Mouse (Mus musculus): ENCODE measurements at regions not wholly inside any gene's neighbourhood (a gene's known extent, or its start where the extent isn't known, plus 50 kb on each side); places are given as distances from the start of the nearest gene placed in this dataset.

DNA sequence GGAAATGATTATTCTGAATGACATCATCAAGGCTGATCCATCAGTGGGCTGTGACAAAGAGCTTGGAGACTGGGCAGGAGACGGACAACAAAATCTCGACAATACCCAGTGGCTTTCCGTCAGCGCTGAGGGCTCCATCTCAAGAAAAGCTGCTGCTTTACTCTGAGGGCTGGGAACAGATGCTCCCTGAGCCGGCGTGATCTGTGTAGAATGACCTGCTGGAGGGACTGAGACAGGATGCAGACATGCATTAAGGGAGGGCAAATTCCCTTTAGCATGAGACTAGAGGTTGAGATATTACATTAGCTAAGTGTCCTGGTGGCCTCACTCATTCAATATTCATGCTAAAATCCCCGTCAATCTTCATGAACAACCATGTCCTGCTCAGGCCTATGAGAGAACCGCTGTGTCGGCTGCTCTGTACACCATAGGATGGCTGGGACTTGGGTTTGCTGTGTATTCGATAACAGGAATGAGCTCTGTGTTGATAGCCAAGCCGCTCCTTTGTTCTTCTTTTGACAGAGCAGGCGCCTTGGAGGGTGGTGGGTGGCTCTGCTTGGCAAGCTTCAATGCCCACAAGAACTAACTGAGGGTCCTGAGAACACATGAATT, 51.5 kb upstream of the Zfp644 start:
- Histone ChIP-seq H3K36me3 (replicated peaks; ENCODE audit: control insufficient read depth, insufficient read depth, low read depth, low read length) (no peaks in the 10 kb centered on the region), H3K4me3 (ENCODE audit: low read depth, low read length) (no peak overlapping the region), H3K9ac (replicated peaks; ENCODE audit: low read length) (no peak overlapping the region), H3K9me3 (replicated peaks; ENCODE audit: control insufficient read depth, low read length) (no peaks in the 10 kb centered on the region), H3K27me3 (ENCODE audit: control insufficient read depth, insufficient read depth, low read length) (no peaks in the 10 kb centered on the region), H3K4me2 (ENCODE audit: low read depth, low read length) (no peak overlapping the region), H3K27ac (replicated peaks; ENCODE audit: low read depth, low read length) (no peak overlapping the region), H3K4me1 (ENCODE audit: control insufficient read depth, insufficient read depth, low read length) (no peaks in the 10 kb centered on the region)
- 67% methylated on average over 12 of the region's 12 CpGs for WGBS
- DNase-seq (ENCODE audit: low spot score) (peak; percentile 30), ATAC-seq (replicated peaks; ENCODE audit: insufficient number of reproducible peaks, low FRiP score, low TSS enrichment, low read depth) (peak; percentile 59; the same call in 1 of the 2 replicates)

Data from embryonic facial prominence, embryonic 11.5 days (tissue).